Mouse (Mus musculus) forebrain, embryonic 13.5 days (tissue): Measurements from ENCODE around the gene Btbd11. TPM values are rescaled to one million over a fixed set of nuclear protein-coding genes. Genes with fewer than 3 reads are reported as not detected.

ENCODE experiments used
- ATAC-seq: fragments of 200-750 bp; cut with Nextera tagmentation; 2 replicates; pipeline ENCODE4 v1.8.0; 2017
- H3K27ac ChIP-seq: fragments of 300-500 bp; sonication (generic); 2 replicates; pipeline ENCODE4 v1.5.1; 2015; ENCODE audit warnings: inconsistent platforms, mild to moderate bottlenecking, moderate library complexity
- H3K27me3 ChIP-seq: fragments of 300-500 bp; sonication (generic); 2 replicates; pipeline ENCODE4 v1.6.1; 2015; ENCODE audit warnings: mild to moderate bottlenecking, inconsistent platforms
- H3K36me3 ChIP-seq: fragments of 300-500 bp; sonication (generic); 2 replicates; pipeline ENCODE4 v1.6.1; 2015; ENCODE audit warnings: mild to moderate bottlenecking, inconsistent platforms; ENCODE audit not compliant: poor library complexity, severe bottlenecking
- H3K4me1 ChIP-seq: fragments of 300-500 bp; sonication (generic); 2 replicates; pipeline ENCODE4 v1.6.1; 2015; ENCODE audit warnings: inconsistent platforms
- H3K4me2 ChIP-seq: fragments of 300-500 bp; sonication (generic); 2 replicates; pipeline ENCODE4 v1.6.1; 2015; ENCODE audit warnings: inconsistent platforms, mild to moderate bottlenecking, moderate library complexity
- H3K4me3 ChIP-seq: fragments of 300-500 bp; sonication (generic); 2 replicates; pipeline ENCODE4 v1.5.1; 2015; ENCODE audit warnings: mild to moderate bottlenecking, inconsistent platforms
- H3K9ac ChIP-seq: fragments of 300-500 bp; sonication (generic); 2 replicates; pipeline ENCODE4 v1.6.1; 2015; ENCODE audit warnings: mild to moderate bottlenecking, inconsistent platforms
- H3K9me3 ChIP-seq: fragments of 300-500 bp; sonication (generic); replicated peaks from 2 replicates; pipeline ENCODE4 v1.6.1; 2016; ENCODE audit warnings: inconsistent platforms
- WGBS: fragments of 180-500 bp; shearing (Covaris S2); methylation state at CpG from one replicate; pipeline ENCODE4 v1.1.7; 2015; 5-methylcytosine and 5-hydroxymethylcytosine counted together
- polyA plus RNA-seq: library from polyadenylated mRNA; unstranded; fragments of >200 nt; fragmentation: Nextera tagmentation; extraction: Ambion mirVana; gene quantifications from 2 replicates; pipeline ENCODE4 v1.2.1, GENCODE M21; 2015

Btbd11 gene
- polyA plus RNA-seq, 1 experiment from 2014 or later, result 4.5 TPM

- Histone ChIP-seq H3K4me3 (no peak overlapping the region), H3K36me3 (no peaks in the 10 kb centered on the region), H3K9me3 (no peaks in the 10 kb centered on the region), H3K9ac (no peak overlapping the region), H3K4me1 (peaks cover 8% of the 10 kb centered on the region; the same call in 1 of the 2 replicates), H3K27ac (no peak overlapping the region), H3K4me2 (no peak overlapping the region), H3K27me3 (no peaks in the 10 kb centered on the region)
- WGBS, result 62% methylated on average over 12 of the region's 12 CpGs
- ATAC-seq, result no peak
Measured at GRCm38 (mm10) chr10:85617501-85618417, 231.1 kb downstream of the Btbd11 start.

GRCm38 (mm10) chr10:85621067-85621466 lies 234.5 kb downstream of the Btbd11 start:
- no peak overlapping the region for H3K9ac ChIP-seq
- WGBS, result 88% methylated on average over 6 of the region's 6 CpGs
- no peak overlapping the region for H3K27ac ChIP-seq
- H3K4me2 ChIP-seq, result no peak overlapping the region
- ATAC-seq, result no peak
- peaks cover 11% of the 10 kb centered on the region; the same call in 1 of the 2 replicates for H3K4me1 ChIP-seq
- no peak overlapping the region for H3K4me3 ChIP-seq
- H3K9me3 ChIP-seq, result no peaks in the 10 kb centered on the region
- no peaks in the 10 kb centered on the region for H3K36me3 ChIP-seq
- H3K27me3 ChIP-seq, result no peaks in the 10 kb centered on the region

GRCm38 (mm10) chr10:85624504-85625169 lies 238.0 kb downstream of the Btbd11 start:
- 3% methylated on average over 31 of the region's 31 CpGs for WGBS
- peak overlapping the region; percentile 45 for H3K4me3 ChIP-seq
- H3K27me3 ChIP-seq, result no peaks in the 10 kb centered on the region
- peaks cover 3% of the 10 kb centered on the region; the same call in 1 of the 2 replicates for H3K4me1 ChIP-seq
- peak overlapping the region; percentile 56 for H3K9ac ChIP-seq
- ATAC-seq, result peak; percentile 92
- no peaks in the 10 kb centered on the region for H3K36me3 ChIP-seq
- H3K27ac ChIP-seq, result no peak overlapping the region
- H3K9me3 ChIP-seq, result no peaks in the 10 kb centered on the region
- H3K4me2 ChIP-seq, result peak overlapping the region; percentile 71

- peaks cover 3% of the 10 kb centered on the region; the same call in 1 of the 2 replicates for H3K4me1 ChIP-seq
- no peak overlapping the region for H3K27ac ChIP-seq
- ATAC-seq, result peak; percentile 46
- no peaks in the 10 kb centered on the region for H3K36me3 ChIP-seq
- no peak overlapping the region for H3K9ac ChIP-seq
- H3K4me3 ChIP-seq, result peak overlapping the region; percentile 45
- H3K27me3 ChIP-seq, result no peaks in the 10 kb centered on the region
- H3K4me2 ChIP-seq, result peak overlapping the region; percentile 71
- 59% methylated on average over 4 of the region's 4 CpGs for WGBS
- no peaks in the 10 kb centered on the region for H3K9me3 ChIP-seq
Measured at GRCm38 (mm10) chr10:85625170-85625686, 238.6 kb downstream of the Btbd11 start.

- 89% methylated on average over 10 of the region's 10 CpGs for WGBS
- ATAC-seq, result no peak
- no peak overlapping the region for H3K9ac ChIP-seq
Measured at GRCm38 (mm10) chr10:85632030-85632429, 245.4 kb downstream of the Btbd11 start.

GRCm38 (mm10) chr10:85633577-85633976 lies 247.0 kb downstream of the Btbd11 start:
- Histone ChIP-seq H3K9ac (no peak overlapping the region), H3K4me3 (no peak overlapping the region), H3K4me1 (no peaks in the 10 kb centered on the region), H3K4me2 (no peak overlapping the region), H3K27ac (no peak overlapping the region), H3K36me3 (no peaks in the 10 kb centered on the region), H3K27me3 (no peaks in the 10 kb centered on the region), H3K9me3 (no peaks in the 10 kb centered on the region)
- 89% methylated on average over 10 of the region's 10 CpGs for WGBS
- ATAC-seq, result no peak

More at GRCm38 (mm10) chr10:85632030-85632429, 245.4 kb downstream of the Btbd11 start:
- H3K36me3 ChIP-seq, result no peaks in the 10 kb centered on the region
- no peaks in the 10 kb centered on the region for H3K9me3 ChIP-seq
- H3K4me3 ChIP-seq, result no peak overlapping the region
- no peaks in the 10 kb centered on the region for H3K4me1 ChIP-seq
- no peaks in the 10 kb centered on the region for H3K27me3 ChIP-seq
- no peak overlapping the region for H3K4me2 ChIP-seq
- no peak overlapping the region for H3K27ac ChIP-seq

GRCm38 (mm10) chr10:85637580-85637979 lies 251.0 kb downstream of the Btbd11 start:
- ATAC-seq, result no peak
- WGBS, result 58% methylated on average over 7 of the region's 7 CpGs
- no peaks in the 10 kb centered on the region for H3K27me3 ChIP-seq
- H3K4me1 ChIP-seq, result no peaks in the 10 kb centered on the region
- H3K9me3 ChIP-seq, result no peaks in the 10 kb centered on the region
- no peak overlapping the region for H3K4me3 ChIP-seq
- H3K36me3 ChIP-seq, result no peaks in the 10 kb centered on the region
- H3K27ac ChIP-seq, result no peak overlapping the region
- no peak overlapping the region for H3K9ac ChIP-seq
- no peak overlapping the region for H3K4me2 ChIP-seq

- no peaks in the 10 kb centered on the region for H3K36me3 ChIP-seq
- 75% methylated on average over 5 of the region's 5 CpGs for WGBS
- no peak overlapping the region for H3K4me3 ChIP-seq
Measured at GRCm38 (mm10) chr10:85638141-85638540, 251.5 kb downstream of the Btbd11 start.

GRCm38 (mm10) chr10:85639581-85639980 lies 253.0 kb downstream of the Btbd11 start:
- Histone ChIP-seq H3K4me2 (no peak overlapping the region), H3K27ac (no peak overlapping the region), H3K9ac (no peak overlapping the region), H3K4me1 (no peaks in the 10 kb centered on the region), H3K27me3 (no peaks in the 10 kb centered on the region), H3K36me3 (no peaks in the 10 kb centered on the region), H3K4me3 (no peak overlapping the region), H3K9me3 (no peaks in the 10 kb centered on the region)
- ATAC-seq, result no peak
- WGBS, result 94% methylated on average over 7 of the region's 7 CpGs

More at GRCm38 (mm10) chr10:85638141-85638540, 251.5 kb downstream of the Btbd11 start:
- no peak overlapping the region for H3K9ac ChIP-seq
- H3K9me3 ChIP-seq, result no peaks in the 10 kb centered on the region
- no peak overlapping the region for H3K27ac ChIP-seq
- ATAC-seq, result no peak
- no peaks in the 10 kb centered on the region for H3K27me3 ChIP-seq
- no peaks in the 10 kb centered on the region for H3K4me1 ChIP-seq
- H3K4me2 ChIP-seq, result no peak overlapping the region

- Histone ChIP-seq H3K9ac (no peak overlapping the region), H3K27ac (no peak overlapping the region), H3K27me3 (no peaks in the 10 kb centered on the region), H3K4me2 (no peak overlapping the region), H3K9me3 (no peaks in the 10 kb centered on the region), H3K4me1 (no peaks in the 10 kb centered on the region), H3K36me3 (no peaks in the 10 kb centered on the region), H3K4me3 (no peak overlapping the region)
- 90% methylated on average over 8 of the region's 8 CpGs for WGBS
- no peak for ATAC-seq
Measured at GRCm38 (mm10) chr10:85640408-85640807, 253.8 kb downstream of the Btbd11 start.

- ATAC-seq, result no peak
- no peaks in the 10 kb centered on the region for H3K9me3 ChIP-seq
- 90% methylated on average over 6 of the region's 6 CpGs for WGBS
Measured at GRCm38 (mm10) chr10:85645346-85645745, 258.7 kb downstream of the Btbd11 start.

GRCm38 (mm10) chr10:85651706-85652105 lies 265.1 kb downstream of the Btbd11 start:
- Histone ChIP-seq H3K4me1 (peaks cover 8% of the 10 kb centered on the region), H3K9ac (no peak overlapping the region), H3K4me3 (no peak overlapping the region), H3K9me3 (no peaks in the 10 kb centered on the region), H3K36me3 (no peaks in the 10 kb centered on the region; the same call in 1 of the 2 replicates), H3K4me2 (no peak overlapping the region), H3K27me3 (no peaks in the 10 kb centered on the region), H3K27ac (no peak overlapping the region)
- ATAC-seq, result peak; percentile 76
- 28% methylated on average over 7 of the region's 7 CpGs for WGBS

More at GRCm38 (mm10) chr10:85645346-85645745, 258.7 kb downstream of the Btbd11 start:
- Histone ChIP-seq H3K27me3 (no peaks in the 10 kb centered on the region), H3K4me2 (no peak overlapping the region), H3K4me1 (no peaks in the 10 kb centered on the region), H3K27ac (no peak overlapping the region), H3K36me3 (no peaks in the 10 kb centered on the region; the same call in 1 of the 2 replicates), H3K4me3 (no peak overlapping the region), H3K9ac (no peak overlapping the region)
